Mouse (Mus musculus) stomach, embryonic 15.5 days (tissue): Measurements from ENCODE around the gene Gm28729. TPM values are rescaled to one million over a fixed set of nuclear protein-coding genes. Genes with fewer than 3 reads are reported as not detected.
A peak's percentile ranks its signal among the peaks of the same experiment; 100 is the strongest.
"Not testable (repeated sequence)": the region's sequence is repeated elsewhere in the genome, so short reads cannot be mapped to it uniquely, and the experiment has no call there.

Experiments used
- ATAC-seq: fragments of 200-750 bp; cut with Nextera tagmentation; 2 replicates; pipeline ENCODE4 v1.8.0; 2017; ENCODE audit warnings: low read depth, moderate number of reproducible peaks, moderate TSS enrichment; ENCODE audit not compliant: insufficient read depth, low FRiP score
- H3K27ac ChIP-seq: fragments of 300-500 bp; sonication (generic); 2 replicates; pipeline ENCODE4 v1.5.1; 2015; ENCODE audit warnings: mild to moderate bottlenecking, inconsistent platforms
- H3K27me3 ChIP-seq: fragments of 300-500 bp; sonication (generic); replicated peaks from 2 replicates; pipeline ENCODE4 v1.6.1; 2015; ENCODE audit warnings: inconsistent platforms
- H3K36me3 ChIP-seq: fragments of 300-500 bp; sonication (generic); 2 replicates; pipeline ENCODE4 v1.6.1; 2015; ENCODE audit warnings: inconsistent platforms
- H3K4me1 ChIP-seq: fragments of 300-500 bp; sonication (generic); 2 replicates; pipeline ENCODE4 v1.6.1; 2015; ENCODE audit warnings: inconsistent platforms
- H3K4me2 ChIP-seq: fragments of 300-500 bp; sonication (generic); 2 replicates; pipeline ENCODE4 v1.6.1; 2015; ENCODE audit warnings: mild to moderate bottlenecking, inconsistent platforms
- H3K4me3 ChIP-seq: fragments of 300-500 bp; sonication (generic); replicated peaks from 2 replicates; pipeline ENCODE4 v1.5.1; 2015; ENCODE audit warnings: inconsistent platforms
- H3K9ac ChIP-seq: fragments of 300-500 bp; sonication (generic); 2 replicates; pipeline ENCODE4 v1.6.1; 2015; ENCODE audit warnings: inconsistent platforms
- H3K9me3 ChIP-seq: fragments of 300-500 bp; sonication (generic); 2 replicates; pipeline ENCODE4 v1.6.1; 2016; ENCODE audit warnings: inconsistent platforms
- WGBS: fragments of 180-500 bp; shearing (Covaris S2); methylation state at CpG from one replicate; pipeline ENCODE4 v1.1.7; 2015; 5-methylcytosine and 5-hydroxymethylcytosine counted together
- polyA plus RNA-seq: library from polyadenylated mRNA; unstranded; fragments of >200 nt; fragmentation: Nextera tagmentation; extraction: Ambion mirVana; gene quantifications from 2 replicates; pipeline ENCODE4 v1.2.1, GENCODE M21; 2015

The Gm28729 gene
- polyA plus RNA-seq, 1 experiment from 2014 or later: not detected

DNA sequence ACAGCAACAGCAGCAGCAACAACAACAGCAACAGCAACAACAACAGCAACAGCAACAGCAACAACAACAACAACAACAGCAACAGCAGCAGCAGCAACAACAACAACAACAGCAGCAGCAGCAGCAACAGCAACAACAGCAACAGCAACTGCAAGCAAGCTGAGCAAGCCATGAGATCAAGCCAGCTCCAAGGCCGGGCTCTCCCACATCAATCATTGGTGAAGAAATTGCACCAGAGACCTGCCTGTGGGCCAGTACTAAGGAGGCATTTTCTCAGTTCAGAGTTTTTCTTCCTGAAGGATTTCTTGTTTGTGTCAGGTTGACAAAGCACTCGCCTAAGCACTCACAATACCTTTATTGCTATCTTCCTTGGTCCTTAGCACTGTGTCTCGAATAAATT is 8.3 kb downstream of the Gm28729 start:
- ATAC-seq: no peak
- Histone ChIP-seq H3K9ac (no peak overlapping the region), H3K4me1 (no peaks in the 10 kb centered on the region), H3K36me3 (no peaks in the 10 kb centered on the region), H3K27me3 (no peaks in the 10 kb centered on the region), H3K4me3 (no peak overlapping the region), H3K4me2 (no peak overlapping the region), H3K9me3 (no peaks in the 10 kb centered on the region), H3K27ac (no peak overlapping the region)
- WGBS: 49% methylated on average over 3 of the region's 3 CpGs

DNA sequence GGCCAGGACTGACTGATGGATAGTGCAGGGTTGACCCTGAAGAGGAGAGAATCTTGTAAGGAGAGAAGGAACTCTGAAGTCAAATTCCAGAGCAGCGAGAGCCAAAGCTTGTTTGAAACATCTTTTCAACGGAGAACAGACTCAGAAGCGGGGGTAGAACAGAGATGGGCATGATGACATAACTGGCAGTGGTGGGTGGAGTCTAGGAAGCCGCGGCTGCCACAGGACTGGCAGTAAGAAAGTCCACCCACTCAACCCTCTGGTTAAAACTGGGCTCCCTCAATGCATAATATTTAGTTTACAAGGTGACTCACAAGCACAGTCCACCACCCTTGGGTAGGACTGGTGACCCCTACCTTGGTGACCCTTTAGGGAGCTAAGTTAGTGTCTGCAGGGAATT is 9.3 kb downstream of the Gm28729 start:
- no peaks in the 10 kb centered on the region for H3K4me1 ChIP-seq
- no peak overlapping the region for H3K27ac ChIP-seq
- H3K9ac ChIP-seq: no peak overlapping the region
- no peak overlapping the region for H3K4me3 ChIP-seq
- no peak overlapping the region for H3K4me2 ChIP-seq
- no peaks in the 10 kb centered on the region for H3K36me3 ChIP-seq
- no peaks in the 10 kb centered on the region for H3K27me3 ChIP-seq
- ATAC-seq: no peak
- H3K9me3 ChIP-seq: no peaks in the 10 kb centered on the region
- WGBS: 88% methylated on average over 5 of the region's 5 CpGs

DNA sequence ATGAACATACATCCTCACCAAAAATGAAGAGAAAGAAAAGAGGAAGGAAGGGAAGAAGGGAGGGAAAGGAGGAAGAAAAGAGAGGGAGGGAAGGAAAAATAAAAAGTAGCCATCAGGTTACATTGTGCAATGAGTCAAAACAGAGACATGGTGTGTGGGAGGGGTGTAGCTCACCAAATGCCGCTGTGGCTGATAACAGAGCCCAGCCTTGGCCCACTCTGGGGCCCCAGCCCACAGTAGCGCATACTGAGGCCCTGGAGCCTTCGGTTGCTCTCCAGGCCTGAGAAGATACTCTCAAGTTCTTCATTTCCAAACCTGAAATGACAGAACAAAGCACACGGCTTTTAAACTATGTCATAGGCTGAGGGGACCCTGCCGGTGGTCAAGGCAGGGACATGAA is 10.8 kb downstream of the Gm28729 start:
- no peaks in the 10 kb centered on the region for H3K36me3 ChIP-seq
- 61% methylated on average over 5 of the region's 5 CpGs for WGBS
- no peak overlapping the region for H3K4me2 ChIP-seq
- H3K4me1 ChIP-seq: no peaks in the 10 kb centered on the region
- no peak overlapping the region for H3K4me3 ChIP-seq
- no peaks in the 10 kb centered on the region for H3K9me3 ChIP-seq
- no peak for ATAC-seq
- H3K27ac ChIP-seq: no peak overlapping the region
- no peak overlapping the region for H3K9ac ChIP-seq
- H3K27me3 ChIP-seq: no peaks in the 10 kb centered on the region

DNA sequence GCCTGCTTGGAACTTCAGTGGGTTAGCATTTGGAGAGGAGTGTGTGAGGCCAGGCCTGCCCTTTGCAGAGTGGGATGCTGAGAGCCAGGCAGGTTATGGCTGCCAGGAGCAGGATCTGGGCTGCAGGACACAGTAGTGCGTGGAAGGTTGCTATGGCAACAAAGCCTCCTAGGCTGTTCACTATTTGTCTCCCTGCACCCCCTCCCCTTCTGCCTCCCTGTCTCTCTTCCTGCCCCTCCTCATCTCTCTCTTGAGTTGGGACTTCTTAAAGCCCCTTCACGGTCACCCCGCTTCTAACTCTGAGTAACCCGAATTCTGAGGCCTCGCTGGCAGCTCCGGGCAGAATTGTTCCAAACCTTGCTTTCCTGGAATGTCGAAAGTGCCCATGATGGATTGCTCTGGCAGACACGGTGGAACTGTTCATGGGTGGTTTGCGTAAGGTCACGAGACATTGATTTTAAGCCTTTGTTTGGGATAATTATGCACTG is 19.0 kb downstream of the Gm28729 start:
- Histone ChIP-seq H3K27me3 (no peaks in the 10 kb centered on the region), H3K4me3 (no peak overlapping the region), H3K4me2 (peak overlapping the region; percentile 46), H3K4me1 (peaks cover 5% of the 10 kb centered on the region; the same call in 1 of the 2 replicates), H3K27ac (no peak overlapping the region), H3K9me3 (no peaks in the 10 kb centered on the region), H3K9ac (no peak overlapping the region), H3K36me3 (no peaks in the 10 kb centered on the region)
- WGBS: 8% methylated on average over 10 of the region's 10 CpGs
- ATAC-seq: peak; percentile 45; the same call in 1 of the 2 replicates

DNA sequence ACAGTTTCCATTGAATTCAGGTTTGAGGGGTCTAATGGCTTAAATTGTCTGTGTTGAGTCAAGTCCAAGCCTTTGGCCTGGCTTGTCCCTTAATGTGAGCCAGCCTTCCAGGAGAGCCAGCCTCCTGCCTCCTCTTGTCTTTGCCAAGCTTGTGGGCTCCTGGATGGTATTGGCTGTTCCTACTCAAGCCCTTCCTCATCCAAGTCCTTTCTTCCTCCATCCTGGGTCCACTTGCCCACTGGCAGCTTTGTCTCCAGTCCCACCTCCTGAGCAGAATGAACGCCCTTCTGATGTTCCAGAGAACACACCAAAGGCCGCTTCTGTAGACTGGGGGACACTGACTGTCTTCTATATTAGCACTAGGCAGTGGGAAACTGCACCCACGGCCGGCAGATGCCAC is 19.9 kb downstream of the Gm28729 start:
- Histone ChIP-seq H3K27me3 (no peaks in the 10 kb centered on the region), H3K9me3 (no peaks in the 10 kb centered on the region), H3K36me3 (no peaks in the 10 kb centered on the region), H3K9ac (no peak overlapping the region), H3K4me2 (no peak overlapping the region), H3K27ac (no peak overlapping the region), H3K4me3 (no peak overlapping the region), H3K4me1 (peaks cover 5% of the 10 kb centered on the region; the same call in 1 of the 2 replicates)
- ATAC-seq: no peak
- 89% methylated on average over 4 of the region's 4 CpGs for WGBS

DNA sequence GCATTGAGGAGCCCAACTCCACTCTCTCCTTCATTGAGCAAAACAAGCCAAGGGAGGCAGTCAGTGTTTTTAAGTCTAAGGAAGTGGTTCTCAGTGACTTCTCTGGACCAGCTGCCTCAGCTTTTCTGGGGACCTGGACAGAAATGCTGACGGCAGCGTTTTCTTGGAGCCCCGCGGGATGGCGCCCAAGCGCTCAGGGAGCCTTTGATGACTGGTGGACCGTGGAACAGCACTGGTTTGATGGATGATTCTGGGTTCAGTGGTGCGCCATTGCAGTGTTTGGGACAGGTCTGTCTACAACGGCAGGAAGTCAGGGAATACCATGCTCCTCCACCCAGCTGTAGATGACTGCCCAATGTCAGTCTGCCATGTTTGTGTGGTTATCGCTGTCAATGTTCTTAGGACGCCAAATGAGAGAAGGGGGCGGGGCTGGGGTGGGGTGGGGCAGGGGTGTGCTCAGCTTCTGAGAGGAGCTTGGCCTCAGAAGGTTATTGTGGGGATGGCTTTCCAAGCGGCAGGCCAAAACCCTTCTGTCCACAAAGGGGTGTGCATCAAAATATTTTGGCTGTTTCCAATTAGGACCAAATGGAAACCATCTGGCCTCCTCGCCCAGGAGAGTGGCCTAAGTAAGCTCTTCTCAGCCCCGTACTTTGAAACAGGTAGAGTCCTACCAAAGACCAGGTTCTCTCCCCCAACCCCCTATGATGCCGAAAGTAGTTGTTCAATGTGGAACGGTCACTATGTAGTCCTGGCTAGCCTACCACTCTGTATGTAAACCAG is 20.8 kb downstream of the Gm28729 start:
- H3K4me2 ChIP-seq: no peak overlapping the region
- H3K4me1 ChIP-seq: peaks cover 5% of the 10 kb centered on the region; the same call in 1 of the 2 replicates
- 83% methylated on average over 17 of the region's 17 CpGs for WGBS
- H3K4me3 ChIP-seq: no peak overlapping the region
- no peak for ATAC-seq
- H3K27ac ChIP-seq: no peak overlapping the region
- no peaks in the 10 kb centered on the region for H3K27me3 ChIP-seq
- H3K9ac ChIP-seq: no peak overlapping the region
- no peaks in the 10 kb centered on the region for H3K9me3 ChIP-seq
- H3K36me3 ChIP-seq: no peaks in the 10 kb centered on the region

DNA sequence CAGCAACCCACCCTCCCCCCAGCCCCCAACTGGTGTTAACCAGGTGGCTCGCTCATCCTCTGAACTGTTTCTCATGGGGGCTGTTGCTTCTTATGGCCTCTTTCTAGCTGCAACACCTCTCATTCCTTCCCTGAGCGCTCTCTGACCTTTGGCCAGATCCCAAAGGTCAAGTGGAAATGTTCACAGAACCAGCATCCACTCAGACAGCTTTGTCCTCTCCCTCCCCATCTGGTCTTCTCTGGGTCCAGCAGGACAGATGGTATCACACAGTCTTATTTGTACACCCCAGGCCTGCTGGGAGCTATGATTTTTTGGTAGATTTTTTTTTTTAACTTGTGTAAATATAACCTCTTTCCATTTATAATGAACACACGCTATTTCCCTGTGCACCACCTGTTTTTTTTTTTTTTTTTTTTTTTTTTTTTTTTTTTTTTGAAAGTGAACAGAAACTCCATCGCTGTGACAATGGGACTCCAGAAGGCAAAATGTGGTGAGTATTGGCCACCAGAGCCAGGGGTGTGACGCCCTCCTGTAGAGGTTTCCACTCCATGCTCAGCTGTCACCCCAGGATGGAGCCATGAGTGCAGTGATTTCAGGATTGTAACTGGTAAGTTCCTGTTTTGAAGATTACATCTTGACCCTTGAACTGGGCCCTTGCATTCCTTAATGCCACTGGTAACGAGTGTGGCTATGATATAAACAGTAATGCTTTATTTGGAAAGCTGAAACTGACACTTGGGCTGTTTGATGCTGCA is 22.0 kb downstream of the Gm28729 start:
- no peaks in the 10 kb centered on the region for H3K36me3 ChIP-seq
- H3K27ac ChIP-seq: no peak overlapping the region
- H3K9me3 ChIP-seq: no peaks in the 10 kb centered on the region
- H3K4me3 ChIP-seq: no peak overlapping the region
- 71% methylated on average over 6 of the region's 6 CpGs for WGBS
- no peaks in the 10 kb centered on the region for H3K27me3 ChIP-seq
- no peak overlapping the region for H3K9ac ChIP-seq
- no peak overlapping the region for H3K4me2 ChIP-seq
- no peak for ATAC-seq
- H3K4me1 ChIP-seq: peaks cover 5% of the 10 kb centered on the region; the same call in 1 of the 2 replicates

DNA sequence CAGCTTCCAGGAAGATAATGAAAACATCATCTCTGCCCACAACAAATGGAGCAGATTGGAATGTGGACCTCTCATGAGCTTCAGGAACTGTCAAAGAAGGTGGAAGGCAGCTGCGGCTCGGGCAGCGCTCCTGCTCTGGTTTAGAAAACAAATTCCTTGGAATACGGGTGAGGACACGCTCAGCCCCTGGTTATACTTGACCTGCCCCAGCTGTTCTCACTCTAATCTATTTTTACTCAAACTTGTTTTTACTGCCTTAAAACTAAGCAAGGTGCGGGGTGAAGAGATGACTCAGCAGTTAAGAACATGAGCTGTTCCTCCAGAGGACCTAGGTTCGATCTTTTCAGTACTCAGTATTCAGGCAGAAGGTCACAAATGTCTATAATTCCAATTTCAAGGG is 23.8 kb downstream of the Gm28729 start:
- H3K4me1 ChIP-seq: peaks cover 5% of the 10 kb centered on the region; the same call in 1 of the 2 replicates
- ATAC-seq: no peak
- H3K27ac ChIP-seq: no peak overlapping the region
- no peak overlapping the region for H3K4me3 ChIP-seq
- no peaks in the 10 kb centered on the region for H3K36me3 ChIP-seq
- 43% methylated on average over 7 of the region's 7 CpGs for WGBS
- no peak overlapping the region for H3K4me2 ChIP-seq
- no peaks in the 10 kb centered on the region for H3K9me3 ChIP-seq
- H3K27me3 ChIP-seq: no peaks in the 10 kb centered on the region
- no peak overlapping the region for H3K9ac ChIP-seq

DNA sequence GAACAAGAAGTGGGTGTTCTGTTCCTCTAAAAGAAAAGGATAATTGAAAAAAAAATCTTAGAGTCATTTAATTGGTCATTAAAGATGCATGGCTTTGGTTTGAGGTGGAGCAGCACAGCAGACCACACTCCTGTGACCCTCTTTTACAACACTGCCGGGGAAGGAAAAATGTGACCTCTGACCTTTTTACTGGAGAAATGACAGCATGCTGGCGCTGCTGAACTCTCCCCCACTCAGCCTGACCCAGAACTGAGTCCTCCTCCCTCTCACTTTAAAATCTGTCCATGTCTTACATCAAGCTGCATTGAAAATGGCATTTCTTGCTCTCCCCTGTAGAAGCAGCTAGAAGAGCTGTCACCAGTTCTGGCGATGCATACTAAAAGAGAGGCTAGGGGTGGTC is 31.9 kb downstream of the Gm28729 start:
- Histone ChIP-seq H3K4me3 (no peak overlapping the region), H3K27ac (no peak overlapping the region), H3K4me2 (no peak overlapping the region), H3K9me3 (no peaks in the 10 kb centered on the region), H3K4me1 (no peaks in the 10 kb centered on the region; the same call in 1 of the 2 replicates), H3K27me3 (no peaks in the 10 kb centered on the region), H3K36me3 (no peaks in the 10 kb centered on the region), H3K9ac (no peak overlapping the region)
- 33% methylated on average over 3 of the region's 3 CpGs for WGBS
- ATAC-seq: no peak; the same call in 1 of the 2 replicates

DNA sequence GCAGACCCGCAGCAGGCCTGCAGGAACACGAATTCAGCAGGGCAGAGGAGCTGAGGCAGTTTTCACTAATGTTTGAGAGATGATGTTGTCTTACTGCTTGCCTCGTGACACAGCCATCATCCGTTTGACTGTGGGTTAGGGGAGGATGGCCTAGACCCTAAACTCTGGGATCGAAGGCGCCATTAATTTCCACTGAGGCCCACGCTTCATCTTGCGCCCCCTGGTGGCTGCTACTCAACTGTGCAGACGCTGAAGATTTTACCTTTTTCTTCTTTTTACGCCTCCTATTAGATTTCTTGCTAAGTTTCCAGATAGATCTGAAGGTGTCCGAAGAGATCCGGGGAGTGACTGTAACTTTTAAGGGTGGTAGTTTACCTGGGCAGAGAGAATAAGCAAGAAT is 33.3 kb downstream of the Gm28729 start:
- Histone ChIP-seq H3K4me2 (no peak overlapping the region), H3K4me1 (no peaks in the 10 kb centered on the region; the same call in 1 of the 2 replicates), H3K27me3 (no peaks in the 10 kb centered on the region), H3K4me3 (no peak overlapping the region), H3K9ac (no peak overlapping the region), H3K36me3 (no peaks in the 10 kb centered on the region), H3K9me3 (no peaks in the 10 kb centered on the region), H3K27ac (no peak overlapping the region)
- ATAC-seq: no peak
- WGBS: 37% methylated on average over 12 of the region's 12 CpGs

DNA sequence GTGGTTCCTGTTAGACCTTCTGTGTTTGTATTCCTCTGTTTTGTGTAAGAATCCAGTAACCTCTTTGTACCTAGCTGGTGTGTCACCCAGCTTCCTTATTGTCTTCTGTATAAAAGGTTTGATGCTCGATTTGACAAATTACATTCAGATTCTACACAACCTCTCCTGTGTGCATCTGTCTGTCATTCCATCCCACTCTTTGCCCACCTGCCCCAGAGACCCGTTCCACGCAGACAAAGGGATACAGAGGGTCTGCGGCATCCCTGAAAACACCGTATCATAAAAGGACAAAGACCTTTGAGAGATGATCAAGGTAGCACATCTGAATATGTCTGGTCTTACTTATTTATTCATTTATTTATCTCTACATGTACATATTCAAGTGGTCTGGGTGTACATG is 37.2 kb downstream of the Gm28729 start:
- H3K27ac ChIP-seq, H3K4me1 ChIP-seq, H3K4me3 ChIP-seq, H3K4me2 ChIP-seq, H3K9ac ChIP-seq, ATAC-seq, H3K9me3 ChIP-seq, H3K36me3 ChIP-seq, H3K27me3 ChIP-seq: not testable (repeated sequence)
- WGBS: 91% methylated on average over 5 of the region's 5 CpGs

DNA sequence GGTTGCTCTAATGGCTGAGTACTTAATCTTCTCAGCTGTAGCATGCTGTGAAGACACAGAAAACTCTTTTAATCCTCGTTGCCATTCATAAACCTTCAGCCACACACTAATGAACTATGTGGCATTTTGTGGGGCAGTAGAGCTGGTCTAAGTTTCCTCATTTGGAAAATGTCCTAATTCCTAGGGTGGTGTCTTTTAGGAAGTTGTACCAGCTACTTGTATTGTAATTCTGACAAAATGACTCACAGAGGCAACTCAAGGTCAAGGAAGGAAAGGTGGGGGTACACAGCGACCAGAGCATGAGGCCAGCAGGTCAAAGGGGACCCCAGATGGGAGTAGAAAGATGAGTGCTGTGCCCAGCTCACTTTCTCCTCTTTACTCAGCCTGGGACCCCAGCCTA is 41.4 kb downstream of the Gm28729 start:
- H3K27me3 ChIP-seq: no peaks in the 10 kb centered on the region
- no peak overlapping the region for H3K4me2 ChIP-seq
- WGBS: 56% methylated on average over 2 of the region's 2 CpGs
- no peaks in the 10 kb centered on the region for H3K9me3 ChIP-seq
- no peak overlapping the region for H3K27ac ChIP-seq
- no peaks in the 10 kb centered on the region for H3K4me1 ChIP-seq
- no peaks in the 10 kb centered on the region for H3K36me3 ChIP-seq
- H3K4me3 ChIP-seq: no peak overlapping the region
- H3K9ac ChIP-seq: no peak overlapping the region
- no peak for ATAC-seq
